Mouse (Mus musculus): Measurements from ENCODE around the gene Grb10.

- TF ChIP-seq GATA1 (IDR thresholded peaks at IDR 0.05; ENCODE audit: borderline replicate concordance, low read length) = no peak
- TF ChIP-seq CTCF (IDR thresholded peaks at IDR 0.05; ENCODE audit: low read depth, low read length) = no peak
Observed at GRCm38 (mm10) chr11:11898496-11898895, 140.0 kb downstream of the Grb10 start.
